Mouse (Mus musculus): ENCODE results near the gene Zfp697.
"Not testable (repeated sequence)": the region's sequence is repeated elsewhere in the genome, so short reads cannot be mapped to it uniquely, and the experiment has no call there.

- TF ChIP-seq POLR2A (IDR thresholded peaks at IDR 0.05; ENCODE audit: borderline replicate concordance, low read depth, low read length); CTCF (IDR thresholded peaks at IDR 0.05; ENCODE audit: low read depth, low read length): not testable (repeated sequence)
Measured at GRCm38 (mm10) chr3:98560711-98561110, 178.4 kb downstream of the Zfp697 start.
